Mouse (Mus musculus) C2C12 (cell line): ENCODE measurements around the gene Gm20388.

Source experiments
- CEBPB ChIP-seq: IDR thresholded peaks from one replicate; pipeline ENCODE4 v1.6.1; 2011; ENCODE audit warnings: low read depth, mild to moderate bottlenecking, control low read depth, moderate library complexity
- CTCF ChIP-seq: IDR thresholded peaks from one replicate; pipeline ENCODE4 v1.5.1; 2011; ENCODE audit not compliant: control insufficient read depth, insufficient read depth, insufficient read length
- FOSL1 ChIP-seq: IDR thresholded peaks from one replicate; pipeline ENCODE4 v1.8.0; 2011; ENCODE audit warnings: mild to moderate bottlenecking, low read length; ENCODE audit not compliant: poor library complexity, insufficient read depth, severe bottlenecking
- MAX ChIP-seq: IDR thresholded peaks from one replicate; pipeline ENCODE4 v1.6.1; 2011; ENCODE audit warnings: mild to moderate bottlenecking, control low read depth
- MYOD1 ChIP-seq: IDR thresholded peaks from one replicate; pipeline ENCODE4 v1.6.1; 2011; ENCODE audit warnings: low read depth; ENCODE audit not compliant: control insufficient read depth, insufficient read length
- MYOG ChIP-seq: IDR thresholded peaks from one replicate; pipeline ENCODE4 v1.6.1; 2011; ENCODE audit not compliant: control insufficient read depth, insufficient read length; ENCODE audit errors: extremely low read depth
- USF1 ChIP-seq: IDR thresholded peaks from one replicate; pipeline ENCODE4 v1.6.1; 2011; ENCODE audit warnings: low read depth, mild to moderate bottlenecking, control low read depth, moderate library complexity

- TF ChIP-seq CTCF (no peak), MYOD1 (no peak), MAX (no peak), MYOG (no peak), USF1 (no peak), CEBPB (no peak), FOSL1 (no peak)
Observed at GRCm38 (mm10) chr8:123389026-123389425, 3478.4 kb downstream of the Gm20388 start.
